Mouse (Mus musculus): ENCODE measurements around the gene Kcna10.

The Kcna10 gene

DNA sequence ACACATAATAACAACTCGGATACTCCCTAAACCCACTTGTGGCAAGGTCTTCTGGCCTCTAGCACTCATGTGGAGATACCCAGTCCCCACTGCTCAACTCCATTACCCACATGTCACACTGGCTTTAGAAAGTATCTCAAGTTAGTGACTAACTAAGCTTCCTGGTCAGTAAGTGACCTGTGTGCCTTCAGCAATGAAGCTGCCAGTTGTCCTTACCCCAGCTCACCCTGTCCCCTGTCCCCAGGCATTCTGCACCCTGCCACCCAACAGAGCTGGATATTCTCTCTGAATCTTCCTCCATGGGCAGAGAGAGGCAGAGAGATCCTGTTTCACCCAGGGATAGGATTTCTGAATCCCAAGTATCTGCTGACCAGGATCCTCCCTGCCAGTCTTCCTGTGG, at the start of gene Kcna10:
Kcna10 (plus strand) TSS at position 301 of the 400 bp plus-strand sequence.
- DNase-seq = no peak

DNA sequence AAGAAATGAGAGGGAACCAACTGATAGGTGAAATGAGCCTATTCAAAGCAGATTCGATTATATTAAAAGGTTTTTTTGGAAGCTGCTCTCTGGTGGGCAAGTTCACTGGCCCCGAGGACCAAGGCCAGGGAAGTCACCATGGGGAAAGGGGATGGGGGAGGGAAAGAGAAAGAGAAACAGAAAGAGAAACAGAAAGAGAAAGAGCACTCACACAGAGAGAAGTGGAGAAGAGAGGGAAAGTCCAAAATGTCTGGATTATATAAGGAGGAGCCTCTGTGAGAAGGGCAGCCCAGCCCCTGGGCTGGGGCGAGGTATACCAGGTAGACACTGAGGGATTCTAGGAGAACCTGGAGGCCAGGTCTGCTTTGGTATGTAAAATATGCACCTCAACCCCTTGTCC, 48.4 kb upstream of the Kcna10 start:
- no peak for DNase-seq

DNA sequence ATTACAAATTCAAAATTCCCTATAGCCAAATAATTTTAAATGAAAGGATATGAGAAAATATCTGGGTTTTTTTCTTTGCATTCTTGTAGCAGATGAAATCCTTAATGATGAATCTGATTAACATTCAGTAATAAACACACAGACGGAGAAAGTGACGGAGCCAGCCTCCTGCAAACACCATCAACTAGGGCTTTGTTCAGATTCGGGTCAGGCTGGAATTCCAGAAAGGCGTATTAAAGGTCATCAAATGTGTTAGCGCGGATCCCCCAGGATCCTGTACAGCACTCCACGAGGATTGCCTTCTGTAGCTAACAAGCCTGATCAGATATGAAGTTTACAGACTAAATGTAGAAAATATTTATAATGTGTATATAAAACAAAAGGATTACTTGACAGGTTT, 35.7 kb upstream of the Kcna10 start:
- DNase-seq = no peak

DNA sequence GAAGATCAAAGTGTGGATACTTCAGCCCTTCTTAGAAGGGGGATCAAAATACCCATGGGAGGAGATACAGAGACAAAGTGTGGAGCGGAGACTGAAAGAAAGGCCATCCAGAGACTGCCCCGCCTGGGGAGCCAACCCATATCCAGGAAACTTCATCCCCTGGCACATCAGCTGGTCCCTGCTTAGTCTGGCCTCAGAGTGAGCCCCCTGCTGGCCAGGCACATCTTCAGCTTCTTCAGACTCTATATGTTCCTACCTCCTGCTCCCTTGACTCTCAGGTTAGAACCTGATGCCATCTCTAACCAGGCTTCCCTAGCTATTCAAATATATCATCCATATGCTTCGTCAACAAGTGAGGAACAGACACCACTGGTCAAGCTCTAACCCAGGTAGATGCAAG, 33.9 kb upstream of the Kcna10 start:
- DNase-seq = no peak

DNA sequence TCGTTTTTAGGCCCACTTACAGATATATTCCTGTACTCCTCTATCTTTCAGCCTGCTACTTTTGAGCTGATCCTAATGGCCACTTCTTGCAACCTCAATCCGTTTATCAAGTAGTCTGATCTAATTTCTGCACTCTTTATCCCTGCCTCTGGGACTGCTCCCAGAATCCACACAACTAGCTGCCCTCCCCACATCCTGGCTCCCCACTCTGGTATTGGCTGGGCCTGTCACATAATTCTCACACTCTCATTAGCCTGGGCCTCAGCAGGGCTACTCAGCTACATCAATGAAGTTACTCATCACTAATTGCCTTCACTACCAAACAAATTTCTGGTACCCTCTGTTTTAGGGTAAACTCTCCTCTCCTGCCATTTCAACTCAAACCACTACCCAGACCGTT, 32.4 kb upstream of the Kcna10 start:
- DNase-seq = no peak

DNA sequence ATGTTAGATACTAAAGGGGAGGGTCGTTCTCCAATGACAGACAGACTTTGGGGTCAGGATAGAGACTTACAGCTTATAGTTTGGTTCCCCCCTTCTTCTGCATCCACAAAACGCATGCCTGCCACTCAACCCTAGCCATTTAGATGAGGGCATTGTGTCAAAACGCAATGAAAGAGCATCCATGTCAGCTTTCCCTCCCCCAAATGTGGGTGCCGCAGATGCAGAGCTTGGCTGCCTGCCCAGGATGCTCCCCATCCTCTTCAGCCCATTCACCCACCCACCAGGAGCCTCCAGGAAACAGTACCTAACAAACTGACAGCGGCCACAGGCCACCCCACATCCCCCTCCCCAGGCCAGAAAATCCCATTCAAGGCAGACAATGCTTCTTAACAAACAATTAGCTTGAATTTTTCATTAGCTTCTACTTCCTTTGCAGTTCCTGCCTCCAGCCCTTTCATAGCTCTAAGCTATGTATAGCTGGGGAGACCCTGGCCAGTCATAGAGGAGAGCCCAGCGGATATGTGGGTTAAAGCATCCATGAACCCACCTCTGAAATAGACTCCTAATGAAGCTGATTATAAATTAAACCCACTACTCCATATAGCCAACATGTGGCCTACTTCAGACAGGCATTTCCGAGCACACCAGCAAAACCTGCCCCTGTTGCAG, 31.9 kb upstream of the Kcna10 start:
- no peak for DNase-seq

DNA sequence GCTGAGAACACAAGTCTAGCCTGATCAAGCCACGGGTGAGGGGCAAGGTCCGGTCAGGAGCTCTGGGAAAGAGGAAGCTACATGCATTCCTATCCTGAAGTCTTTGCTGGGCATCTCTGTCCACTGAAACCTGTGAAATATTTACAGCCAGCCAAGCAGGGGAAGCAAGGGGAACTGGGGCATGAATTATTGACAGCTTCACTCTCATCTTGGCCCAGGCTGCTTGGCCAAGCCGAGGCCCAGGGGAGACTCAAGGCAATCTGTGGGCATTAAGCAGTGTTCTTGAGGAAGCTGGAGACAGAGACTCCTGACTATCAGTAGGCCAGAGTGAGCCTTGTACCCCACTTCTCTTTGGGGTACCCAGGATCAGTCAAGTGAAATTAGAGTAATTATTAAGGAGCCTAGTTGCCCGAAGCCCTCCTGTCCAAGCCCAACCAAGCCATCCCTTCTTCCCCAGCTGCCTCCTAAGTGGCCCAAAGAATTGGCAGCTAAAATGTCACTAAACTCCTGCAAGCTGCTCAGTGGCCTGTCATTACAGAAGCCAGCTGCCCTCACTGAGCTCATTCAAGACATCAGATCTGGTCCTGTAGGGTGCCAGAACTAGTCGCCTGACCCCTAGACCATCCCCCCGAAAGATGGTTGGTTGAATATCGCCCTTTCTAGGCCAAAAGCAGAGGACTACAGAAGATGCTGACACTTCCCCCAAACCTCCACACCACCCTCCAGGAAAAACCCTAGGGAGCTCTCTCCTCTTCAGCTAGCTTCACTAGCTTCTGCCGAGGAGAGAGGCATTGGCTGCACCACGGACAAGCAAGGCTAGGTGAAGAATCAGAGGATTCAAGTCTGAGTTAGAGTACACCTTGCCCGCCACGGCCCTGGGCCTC, 28.8 kb upstream of the Kcna10 start:
- DNase-seq = peak; percentile 78 to 80

DNA sequence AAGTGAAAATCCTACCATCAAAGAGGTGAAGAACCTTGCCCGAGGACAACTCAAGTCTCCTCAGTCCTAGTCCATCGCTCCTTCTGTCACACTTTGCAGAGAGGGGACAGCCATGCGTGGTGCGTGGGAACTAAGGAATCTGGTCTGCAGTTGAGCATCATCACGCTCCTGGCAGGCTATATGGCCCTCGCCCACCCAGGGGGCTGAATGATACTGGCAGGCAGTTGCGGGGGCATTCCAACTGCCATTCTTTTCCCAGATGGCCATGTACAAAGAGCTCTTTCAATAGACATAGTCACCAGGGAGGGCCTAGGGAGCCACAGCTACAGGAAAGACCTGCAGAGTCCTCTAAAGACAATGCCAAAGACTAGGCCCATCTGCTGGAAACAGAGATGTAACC, 24.0 kb upstream of the Kcna10 start:
- peak in 1 of 2 experiments; percentile 43 for DNase-seq

DNA sequence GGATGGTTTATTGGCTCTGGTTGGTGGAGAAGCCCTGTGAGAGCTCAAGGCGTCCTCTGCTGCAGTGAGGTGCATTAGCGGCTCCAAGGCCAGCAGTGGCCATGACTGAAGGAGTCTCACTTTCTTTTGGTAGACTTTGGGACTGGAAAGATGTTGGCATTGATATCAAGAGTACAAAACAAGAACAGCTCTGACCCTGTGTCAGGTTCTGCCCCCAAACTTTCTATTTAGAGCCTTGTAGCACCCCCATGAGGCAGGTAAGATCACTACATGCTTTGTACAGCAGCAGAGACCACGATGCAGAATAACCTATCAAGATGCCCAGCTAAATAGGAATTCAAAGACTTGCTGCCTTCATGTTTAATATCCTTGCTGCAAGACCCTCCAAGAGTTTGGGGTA, 23.4 kb upstream of the Kcna10 start:
- peak; percentile 64 to 70 for DNase-seq

DNA sequence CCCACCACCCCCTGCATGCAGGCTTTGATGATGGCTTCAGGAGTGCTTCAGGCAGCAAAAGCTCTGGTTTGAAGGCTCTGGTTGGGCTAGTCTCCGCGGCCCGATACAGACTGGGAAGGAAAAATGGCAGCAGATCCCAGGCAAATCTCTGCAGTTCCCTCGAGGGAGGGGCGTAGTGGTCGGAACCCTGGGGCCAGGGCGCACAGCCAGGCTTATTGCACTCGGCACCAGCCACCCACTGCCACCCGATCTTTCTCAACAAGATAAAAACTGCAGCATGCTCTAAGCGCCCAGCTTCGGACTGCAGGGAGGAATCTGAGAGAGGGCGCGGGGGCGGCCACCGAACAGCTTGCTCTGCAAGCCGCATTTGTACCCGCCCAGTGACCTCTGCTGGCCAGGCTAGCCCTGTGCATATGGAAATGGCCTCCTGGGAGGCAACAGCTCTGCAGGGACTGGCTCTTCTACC, 23.0 kb upstream of the Kcna10 start:
- peak; percentile 68 to 72 for DNase-seq

DNA sequence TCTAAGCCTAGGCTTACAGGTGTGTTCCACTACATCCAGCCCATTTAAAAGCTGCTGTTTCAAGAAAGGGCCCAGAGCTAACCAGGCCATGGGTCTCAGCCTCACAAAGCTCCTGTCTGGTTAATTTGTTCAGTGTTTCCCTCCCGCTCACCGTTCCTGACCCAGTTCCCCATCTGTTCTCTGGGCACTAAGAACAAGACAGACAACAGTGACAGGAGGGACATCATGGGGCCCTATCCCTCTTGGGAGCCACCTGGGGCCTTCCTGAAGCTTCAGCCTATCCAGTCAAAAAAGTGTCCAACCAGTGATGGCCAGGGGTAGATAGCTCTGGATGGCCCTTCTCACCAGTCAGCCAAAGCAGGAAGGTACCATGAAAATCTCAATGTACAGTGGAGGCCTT, 20.1 kb upstream of the Kcna10 start:
- DNase-seq = peak; percentile 39 to 68

DNA sequence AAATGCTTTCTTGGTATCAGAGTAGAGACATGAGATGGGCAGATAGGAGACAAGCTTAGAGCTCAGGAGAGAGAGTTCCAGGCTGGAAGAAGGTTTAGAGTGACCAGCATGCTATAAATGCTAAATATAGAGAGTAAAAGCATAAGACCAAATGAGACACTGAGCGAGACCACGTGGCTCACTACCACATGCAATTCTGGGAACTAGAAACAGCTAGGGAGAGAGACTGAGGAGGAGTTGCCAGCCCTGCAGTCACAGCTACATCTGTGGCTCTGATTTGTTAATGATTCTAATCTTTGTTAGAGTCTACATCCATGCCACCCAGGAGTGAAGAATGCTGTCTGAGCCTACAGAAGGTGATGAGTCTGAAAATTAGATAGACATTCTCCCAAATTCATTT, 13.3 kb upstream of the Kcna10 start:
- no peak for DNase-seq

DNA sequence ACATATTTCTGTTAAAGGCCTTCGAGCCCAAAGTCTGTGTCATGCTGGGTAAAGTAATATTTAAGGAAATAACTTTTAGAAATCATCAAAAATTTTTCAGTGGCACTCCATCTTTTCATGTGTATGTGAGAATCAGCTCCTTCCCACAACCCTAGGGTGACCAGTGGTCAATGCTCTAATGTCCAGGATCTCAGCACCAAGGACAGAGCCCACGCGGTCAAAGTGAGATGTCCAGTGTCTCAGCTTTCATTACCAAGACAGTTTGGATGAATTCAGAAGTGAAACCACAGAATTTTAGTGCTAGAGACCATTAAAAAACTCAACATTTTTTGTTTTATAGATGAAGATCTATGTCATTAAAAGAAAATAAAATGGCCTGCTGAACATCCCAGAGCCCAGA, 10.9 kb upstream of the Kcna10 start:
- DNase-seq = no peak

DNA sequence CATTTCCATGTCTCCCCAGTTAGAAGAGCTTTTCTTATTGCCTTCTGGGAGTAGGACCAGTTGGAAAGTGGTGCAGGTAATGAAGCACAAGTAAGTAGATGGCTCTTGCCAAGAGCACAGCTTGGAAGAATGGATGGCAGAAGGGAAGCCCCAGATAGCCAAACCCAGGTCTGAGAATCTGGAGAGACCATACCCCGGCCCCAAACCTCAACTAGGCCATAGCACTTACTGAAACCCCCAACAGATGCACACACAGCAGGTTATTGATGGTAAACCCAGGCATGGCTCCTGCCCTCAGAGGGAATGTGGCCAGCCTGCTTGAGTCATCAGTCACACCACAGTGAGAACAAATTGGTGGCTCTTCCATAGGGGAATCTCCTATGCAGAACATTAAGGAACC, 10.3 kb upstream of the Kcna10 start:
- peak; percentile 91 to 96 for DNase-seq

DNA sequence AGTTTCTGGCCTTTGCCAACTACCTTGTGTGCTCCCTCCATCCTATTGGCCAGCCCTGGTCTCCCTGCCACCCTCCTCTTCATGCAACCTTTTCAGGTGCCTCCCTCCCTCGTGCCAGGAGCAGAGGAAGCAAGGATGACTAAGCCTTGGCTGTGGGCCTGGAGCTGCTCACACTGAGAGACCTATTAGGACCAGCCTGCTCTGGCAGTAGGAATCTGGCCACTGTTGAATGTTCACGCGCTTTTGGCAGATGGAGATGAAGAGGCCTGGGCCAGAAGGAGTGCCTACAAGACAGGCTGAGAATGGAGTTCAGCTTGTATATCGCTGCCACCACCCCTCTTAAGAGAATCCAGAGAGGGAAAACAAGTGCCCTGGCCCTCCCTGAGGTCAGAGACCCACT, 7.4 kb upstream of the Kcna10 start:
- DNase-seq = peak; percentile 98 to 99

DNA sequence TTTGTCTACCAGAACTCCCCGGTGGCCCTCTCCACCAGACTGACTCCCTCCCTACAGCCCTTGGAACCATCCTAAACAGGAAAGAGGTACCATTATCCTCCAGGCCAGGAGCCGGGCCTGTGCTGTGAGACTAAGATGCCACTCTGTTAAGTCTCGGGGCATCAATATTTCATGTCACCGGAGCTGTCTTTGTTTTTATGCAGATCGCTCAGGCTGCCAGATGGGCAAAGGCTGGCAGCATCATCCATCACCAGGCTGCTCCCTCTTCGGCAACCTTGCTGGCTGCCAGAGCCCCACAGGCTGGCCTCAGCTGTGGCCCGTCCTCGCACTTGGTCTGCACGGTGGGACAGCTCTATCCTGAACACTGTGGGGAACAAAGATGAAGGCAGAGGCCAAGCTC, 6.4 kb upstream of the Kcna10 start:
- peak; percentile 74 to 81 for DNase-seq

DNA sequence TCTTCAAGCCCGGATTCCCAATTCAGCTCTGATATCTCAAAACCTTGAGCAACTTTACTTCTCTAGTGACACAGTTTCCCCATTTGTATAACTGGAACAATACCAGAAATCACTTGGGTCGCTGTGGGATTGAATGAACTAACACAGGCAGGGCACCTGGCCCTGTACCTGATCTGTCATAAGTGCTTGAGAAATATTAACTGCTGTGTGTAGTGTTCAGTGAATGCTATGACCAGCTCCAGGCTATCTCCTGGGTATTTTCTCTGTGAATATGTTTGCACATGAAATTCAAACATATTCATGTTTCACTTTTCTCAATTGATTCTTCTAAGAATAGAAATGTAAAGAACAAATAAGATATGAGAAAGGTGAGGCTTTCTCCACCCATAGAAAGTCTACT, 2.0 kb upstream of the Kcna10 start:
- DNase-seq = no peak

DNA sequence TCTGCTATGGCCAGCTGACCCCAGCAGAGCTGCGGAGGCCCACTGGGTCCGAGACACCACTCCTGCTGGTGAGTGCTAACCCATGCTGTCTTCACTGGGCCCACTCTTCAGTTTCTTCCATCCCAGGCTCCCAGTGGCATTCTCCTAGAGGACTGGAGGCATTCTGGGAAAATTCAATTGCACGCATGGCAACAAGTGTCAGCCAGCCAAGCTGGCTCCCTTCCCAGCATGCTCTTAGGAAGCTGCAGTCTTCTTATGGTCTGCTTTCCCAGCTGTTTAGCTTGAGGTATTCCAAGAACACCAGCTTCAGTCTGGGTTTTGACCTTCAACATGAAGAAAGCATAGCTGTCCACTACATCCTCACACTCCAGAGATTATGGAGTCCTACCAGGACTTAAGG, 322 bp downstream of the Kcna10 start:
- DNase-seq = peak in 1 of 2 experiments; percentile 52

DNA sequence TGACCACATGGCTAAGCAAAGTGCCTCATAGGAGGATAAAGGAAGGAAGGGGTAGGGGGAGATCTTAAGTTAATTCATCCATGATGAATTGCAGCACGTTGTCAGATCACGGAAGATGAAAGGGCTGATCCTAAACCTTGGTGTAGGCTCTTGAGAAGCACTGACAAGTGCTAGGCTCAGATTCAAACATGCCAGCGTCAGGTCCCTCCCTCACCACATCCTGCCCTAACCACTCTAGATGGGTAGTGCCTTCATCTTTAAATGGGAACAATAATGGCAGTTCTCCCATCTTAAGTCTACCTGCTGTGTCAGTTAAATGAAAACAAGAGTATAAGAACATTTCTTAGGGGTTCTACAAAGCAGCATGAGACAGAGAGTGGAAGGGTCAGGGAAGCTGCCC, 2.7 kb downstream of the Kcna10 start:
- DNase-seq = no peak

DNA sequence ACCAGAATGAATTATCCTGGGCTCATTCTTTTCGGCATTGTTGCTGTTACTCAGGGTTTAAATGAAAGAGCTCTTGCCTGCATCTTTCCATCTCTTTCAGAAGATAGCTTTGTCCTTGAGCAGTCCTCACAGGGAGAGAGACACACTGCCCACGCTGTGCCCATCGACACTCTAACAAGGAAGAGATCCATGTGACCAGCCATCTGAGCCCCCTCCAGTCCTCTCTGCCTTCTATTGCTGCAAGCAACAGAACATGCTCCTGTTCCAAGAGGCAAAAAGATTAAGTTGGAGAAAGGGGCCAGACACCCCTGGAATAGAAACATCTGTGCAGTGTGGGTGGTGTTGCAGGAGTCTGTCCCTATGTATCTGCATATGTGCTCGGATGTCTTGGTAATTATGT, 4.2 kb downstream of the Kcna10 start:
- no peak for DNase-seq

DNA sequence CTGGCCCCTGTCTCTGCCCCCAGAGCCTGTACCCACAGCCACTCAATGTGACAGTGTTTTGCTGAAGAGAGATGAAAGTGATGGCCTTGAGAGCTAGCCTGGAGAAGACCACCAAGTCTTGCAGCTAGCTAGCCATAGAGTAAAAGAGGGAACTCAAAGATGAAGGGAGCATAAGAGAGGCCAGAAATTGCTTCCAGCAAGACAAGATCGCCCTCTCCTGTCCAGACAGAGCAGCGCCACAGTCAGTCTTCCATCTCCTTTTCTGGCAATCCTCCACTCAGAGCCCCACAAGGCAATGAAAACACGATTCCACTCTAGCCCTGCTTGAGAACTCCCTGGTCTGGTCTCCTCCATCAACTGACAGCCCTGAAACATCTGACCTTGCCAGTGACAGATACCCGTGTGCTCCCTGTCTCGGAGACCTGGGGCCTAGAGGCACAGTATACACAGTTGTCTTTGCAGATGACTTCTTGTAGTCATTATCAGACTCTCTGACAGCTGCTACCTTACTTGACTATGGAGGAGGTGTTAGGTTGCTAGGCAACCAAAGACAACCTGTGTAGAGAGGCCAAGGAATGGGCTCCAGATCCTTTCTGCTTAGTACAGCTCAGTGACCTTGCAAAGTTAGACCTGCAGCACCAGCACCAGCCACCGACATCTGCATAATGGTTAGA, 5.5 kb downstream of the Kcna10 start:
- peak; percentile 88 to 89 for DNase-seq

DNA sequence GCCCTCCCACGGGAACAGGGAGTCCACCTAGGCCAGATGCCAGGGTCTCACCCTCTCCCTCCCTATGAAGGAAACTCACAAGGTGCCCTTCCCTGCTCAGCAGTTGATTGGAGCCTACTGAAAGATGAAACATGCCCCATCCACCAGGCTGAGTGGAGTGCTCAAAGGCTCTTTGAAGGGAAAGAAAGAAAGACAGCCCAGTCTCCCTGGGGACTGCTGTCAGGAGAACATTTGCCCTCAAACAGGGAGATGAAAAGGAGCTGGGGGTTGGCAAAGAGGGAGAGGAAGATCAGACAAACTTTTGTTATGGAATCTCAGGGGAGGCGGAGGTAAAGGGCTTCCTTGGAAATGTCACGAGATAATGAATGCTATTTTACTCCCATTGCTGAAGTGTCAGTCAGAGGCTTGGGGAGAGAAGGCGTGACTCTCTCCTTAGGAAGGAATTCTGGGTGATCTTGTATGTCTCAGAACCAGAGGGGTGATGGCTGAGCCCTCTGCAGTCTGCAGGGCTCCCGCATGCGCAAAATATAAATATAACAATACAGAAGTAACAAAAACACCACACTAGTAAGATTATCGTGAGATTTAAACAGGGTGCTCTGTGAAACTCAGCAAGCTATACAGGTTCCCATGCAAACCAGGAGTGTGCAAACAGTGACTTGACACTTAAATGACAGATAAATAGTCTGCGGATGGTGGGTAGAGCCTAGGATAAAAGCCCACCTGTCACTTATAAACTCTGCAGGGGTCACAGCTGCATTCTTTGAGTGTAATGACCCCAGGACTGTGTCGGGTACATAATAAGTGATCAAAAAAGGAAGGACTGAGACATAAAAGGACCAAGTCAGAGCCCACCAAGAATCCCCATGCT, 18.7 kb downstream of the Kcna10 start:
- no peak for DNase-seq

DNA sequence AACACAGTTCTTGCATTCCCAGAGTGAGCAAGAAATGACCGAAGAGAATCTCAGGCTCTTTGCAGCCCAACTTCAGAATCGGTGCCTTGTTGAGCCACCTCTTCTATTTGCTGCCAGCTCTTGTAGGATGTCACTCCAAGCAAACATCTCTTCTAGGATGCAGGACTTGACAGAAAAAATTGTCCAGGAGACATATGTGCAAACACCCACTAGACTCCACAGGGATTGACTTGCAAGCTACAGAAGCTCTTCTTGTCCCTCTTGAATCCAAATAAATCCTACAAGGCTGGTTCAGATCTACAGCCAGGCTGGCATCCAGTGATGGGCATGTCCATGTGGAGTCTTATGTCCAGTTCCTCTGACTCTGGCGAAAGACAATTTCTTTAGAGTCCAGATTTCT, 21.6 kb downstream of the Kcna10 start:
- no peak for DNase-seq
